Mouse (Mus musculus) left cerebral cortex, postnatal 25 days (tissue): ENCODE data around the gene Rdh1. TPM values are rescaled to one million over a fixed set of nuclear protein-coding genes. Genes with fewer than 3 reads are reported as not detected.
"Not testable (repeated sequence)": the region's sequence is repeated elsewhere in the genome, so short reads cannot be mapped to it uniquely, and the experiment has no call there.

ENCODE experiments used
- DNase-seq, 2 experiments: peaks; one replicate each; pipeline ENCODE4 v3.0.0; 2022; ENCODE audit warnings: low spot score in 2 of 2, mixed read lengths in 1 of 2
- intact Hi-C: fragments of 180-260 bp; cut with DNase I; formaldehyde crosslinking; loops from one replicate; pipeline ENCODE4 v1.15.1; 2025
- total RNA-seq, 2 experiments: library from RNA; stranded (reverse); gene quantifications; 2 replicates each; pipeline ENCODE4 v1.2.3; 2021

Rdh1 gene
- total RNA-seq, 2 experiments from 2014 or later = 0.09 to 0.14 TPM

DNA sequence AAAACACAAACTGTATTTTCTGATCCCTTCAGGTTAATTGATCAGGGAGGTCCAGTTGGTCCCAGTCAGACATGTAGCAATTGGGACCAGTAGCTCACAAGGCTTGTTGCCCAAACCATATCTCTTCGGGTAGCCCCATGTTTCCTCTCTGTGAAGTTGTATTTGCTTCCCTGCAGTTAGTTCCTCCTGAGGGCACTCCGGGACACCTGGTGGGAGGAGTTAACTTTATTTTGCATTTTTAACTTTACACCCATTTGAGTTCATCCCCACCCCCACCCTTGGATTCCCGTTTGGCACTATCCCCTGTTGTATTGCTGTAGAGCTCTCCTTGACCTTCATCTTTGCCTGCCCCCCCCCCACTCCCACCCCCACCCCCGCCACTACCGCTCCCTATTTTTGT lies 13.6 kb upstream of the Rdh1 start:
- DNase-seq = no peak
- intact Hi-C loops = no loop called here

DNA sequence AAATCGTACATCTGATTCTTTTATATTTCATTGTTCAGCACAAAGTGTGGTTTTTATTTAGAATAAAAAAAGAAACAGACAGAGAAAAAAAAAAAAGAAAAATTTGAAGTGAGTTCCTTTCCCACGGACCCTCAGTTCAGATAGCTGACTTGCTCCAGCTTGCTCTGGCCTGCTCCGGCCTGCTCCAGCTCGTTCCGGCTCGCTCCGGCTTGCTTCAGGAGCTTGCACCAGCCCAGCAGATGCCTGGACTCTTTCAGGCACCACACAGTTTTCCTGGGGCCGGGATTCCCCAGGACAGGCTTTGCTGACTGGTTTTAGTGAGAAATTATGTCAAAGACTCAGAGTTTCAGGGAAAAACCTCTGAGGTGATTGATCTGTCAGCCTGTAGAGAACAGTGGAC lies 12.3 kb upstream of the Rdh1 start:
- intact Hi-C loops = no loop called here
- DNase-seq = no peak

DNA sequence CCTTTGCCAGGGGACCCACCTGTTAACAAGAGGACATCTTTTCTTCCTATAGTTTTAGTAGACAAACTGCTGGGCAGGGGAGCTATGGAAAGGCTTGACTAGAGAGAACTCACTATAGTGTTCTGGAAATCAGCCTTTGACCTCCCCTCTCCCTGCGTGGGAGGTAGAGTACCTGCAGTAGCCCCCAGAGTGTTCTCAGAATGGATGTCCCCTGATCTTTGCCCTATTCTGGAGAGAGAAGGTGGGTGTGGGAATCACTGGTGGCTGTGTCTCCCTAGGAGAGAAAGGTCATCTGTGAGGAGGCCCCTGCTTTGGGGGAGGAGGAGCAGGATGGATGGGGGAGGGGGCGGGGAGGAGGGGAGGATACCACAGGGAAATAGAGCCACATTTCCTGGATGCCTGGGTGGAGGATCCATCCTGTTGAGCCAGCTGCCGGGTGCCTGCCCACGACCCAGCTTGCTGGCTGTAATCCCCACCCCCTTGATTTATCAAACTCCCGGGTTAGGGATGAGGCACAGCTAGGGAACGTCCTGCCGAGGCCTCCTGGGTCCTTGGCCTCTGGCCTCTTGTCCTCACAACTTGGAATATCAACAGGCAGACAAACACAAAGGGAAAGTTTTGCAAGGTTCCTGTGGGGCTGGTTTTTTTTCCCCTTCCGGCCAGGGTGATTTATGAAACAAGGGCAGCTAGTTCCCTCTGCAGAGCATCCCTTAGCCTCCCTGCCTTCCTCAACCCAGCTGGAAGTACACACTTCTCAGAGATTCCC lies 10.5 kb upstream of the Rdh1 start:
- no peak for DNase-seq
- intact Hi-C loops = no loop called here

DNA sequence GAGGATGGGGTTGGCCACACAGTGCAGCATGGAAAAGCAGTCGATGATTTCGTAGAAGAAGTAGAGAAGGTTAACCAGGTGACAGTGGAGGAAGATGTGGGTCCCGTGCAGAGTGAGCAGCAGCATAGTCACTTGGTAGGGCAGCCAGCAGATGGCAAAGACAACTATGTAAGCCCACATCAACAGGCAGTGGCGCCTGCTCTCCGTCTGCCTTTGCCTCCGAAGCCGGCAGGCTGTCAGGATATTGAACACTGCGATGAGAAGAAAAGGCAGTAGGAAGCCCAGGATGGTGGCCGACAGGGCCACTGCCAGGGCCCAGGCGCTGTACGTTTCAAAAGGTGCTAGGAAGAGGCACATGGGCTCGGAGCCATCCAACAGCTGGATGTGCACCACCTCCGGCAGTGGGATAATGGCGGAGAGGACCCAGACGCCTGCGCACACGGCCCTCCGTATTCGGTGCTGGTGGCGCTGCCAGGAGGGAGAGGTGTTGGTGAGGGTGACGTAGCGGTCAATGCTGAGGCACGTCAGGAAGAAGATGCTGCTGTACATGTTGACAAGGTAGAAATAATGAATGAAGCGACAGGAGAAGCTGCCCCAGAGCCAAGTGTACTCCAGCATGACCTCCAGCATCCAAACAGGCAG lies 9.3 kb upstream of the Rdh1 start:
- DNase-seq = peak in 1 of 2 experiments; percentile 21
- intact Hi-C loops = no loop called here

DNA sequence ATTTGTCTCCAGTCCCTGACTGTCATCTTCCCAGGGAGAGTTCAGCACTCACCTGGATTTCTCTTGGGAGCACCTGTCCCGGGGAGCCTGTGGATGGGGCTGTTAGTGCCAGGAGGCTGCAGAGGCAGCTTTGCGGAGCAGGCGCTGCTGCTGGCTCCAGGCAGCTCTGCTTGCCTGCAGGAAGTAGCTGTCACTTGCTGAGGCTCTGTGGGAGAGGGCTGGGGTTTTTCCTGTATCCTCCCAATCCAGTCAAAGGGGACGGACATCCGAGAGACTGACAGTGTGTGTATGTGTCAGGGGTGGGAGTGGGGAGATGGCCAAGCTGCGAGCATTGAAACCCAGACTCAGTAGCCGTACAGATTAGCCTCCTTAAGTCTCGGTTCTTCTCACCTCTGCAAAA lies 8.0 kb upstream of the Rdh1 start, which contains the start of gene Gpr182:
Gene Gpr182, minus strand, starts transcription at position 185 of the 400 bp plus-strand sequence.
- no peak for DNase-seq
- intact Hi-C loops = no loop called here

DNA sequence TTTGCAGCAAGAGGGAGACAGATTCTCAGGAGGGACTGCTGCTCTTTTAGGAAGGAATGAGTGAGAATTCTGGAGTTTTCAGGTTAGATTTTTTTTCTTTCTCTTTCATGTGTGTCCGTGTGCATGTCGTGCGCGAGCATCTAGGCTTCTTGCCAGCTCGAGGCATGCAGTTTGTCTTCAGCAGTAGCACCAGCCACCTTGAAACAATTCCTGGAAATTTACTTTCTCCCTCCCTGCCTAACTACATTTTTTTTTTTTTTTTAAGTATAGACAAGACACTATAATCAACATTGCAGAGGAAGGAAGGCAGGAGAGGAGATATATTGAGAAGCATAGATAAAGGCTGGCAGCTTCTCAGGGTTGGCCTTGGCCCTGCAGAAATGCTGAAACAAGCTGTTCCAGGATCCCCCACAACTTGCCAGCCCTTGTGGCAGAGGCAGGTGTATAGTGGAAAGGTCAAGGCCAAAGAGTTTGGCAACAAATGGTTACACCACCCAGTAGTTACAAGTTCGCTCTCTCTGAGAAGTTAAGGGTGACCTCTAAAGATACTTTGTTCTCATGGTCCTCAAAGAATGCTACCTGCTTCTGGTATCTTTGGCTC lies 4.9 kb upstream of the Rdh1 start:
- intact Hi-C loops = no loop called here
- DNase-seq = no peak

DNA sequence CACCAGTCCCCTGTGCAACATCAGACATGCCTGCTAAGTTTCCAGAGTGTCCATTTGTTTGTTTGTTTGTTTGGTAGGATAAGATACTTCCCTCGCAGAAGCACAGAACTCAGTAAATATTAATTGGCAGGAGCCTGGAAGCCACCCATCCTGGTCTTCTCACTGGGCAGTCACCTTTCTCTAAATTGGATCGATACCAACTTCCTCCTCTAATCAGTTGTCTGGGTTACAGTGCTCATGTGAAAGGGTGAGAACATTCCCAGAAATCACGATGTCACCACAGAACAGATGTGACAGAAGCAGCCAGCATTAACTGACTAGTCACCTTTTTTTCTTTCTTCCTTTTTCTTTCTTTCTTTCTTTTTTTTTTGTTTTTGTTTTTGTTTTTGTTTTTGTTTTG lies 4.3 kb upstream of the Rdh1 start:
- DNase-seq = no peak
- intact Hi-C loops = no loop called here

DNA sequence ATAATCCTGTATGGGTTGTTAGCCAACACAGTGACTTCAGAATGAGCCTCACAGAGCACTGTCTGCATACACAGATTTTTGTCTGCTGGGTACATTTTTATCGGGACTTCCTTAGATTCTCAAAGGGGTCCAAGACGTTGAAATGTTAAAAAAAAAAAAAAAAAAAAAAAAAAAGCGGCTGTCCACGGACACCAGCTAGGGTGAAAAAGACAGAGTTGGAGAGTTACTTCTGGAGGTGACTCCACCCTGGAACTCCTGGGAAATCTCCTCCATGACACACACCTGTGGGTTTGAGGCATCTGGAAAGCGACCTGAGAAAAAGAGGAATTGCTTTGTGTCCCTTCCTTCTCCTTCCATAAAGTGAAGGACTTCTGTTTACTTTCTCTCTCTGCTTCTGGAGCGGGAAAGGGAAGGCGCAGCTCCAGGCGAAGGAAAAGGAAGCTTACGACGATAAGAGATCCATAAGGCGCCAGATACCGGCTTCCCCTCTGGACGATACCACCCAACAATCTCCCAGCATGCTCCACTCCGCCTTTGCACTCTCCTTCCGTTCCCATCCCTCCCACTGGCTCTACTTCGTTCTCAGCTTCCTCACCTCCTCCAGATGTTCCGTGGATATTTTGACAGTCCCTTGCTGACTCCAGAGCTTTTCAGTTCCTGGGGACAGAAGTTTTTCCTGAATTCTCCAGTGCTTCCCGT lies 3.6 kb upstream of the Rdh1 start:
- intact Hi-C loops = no loop called here
- DNase-seq = no peak

DNA sequence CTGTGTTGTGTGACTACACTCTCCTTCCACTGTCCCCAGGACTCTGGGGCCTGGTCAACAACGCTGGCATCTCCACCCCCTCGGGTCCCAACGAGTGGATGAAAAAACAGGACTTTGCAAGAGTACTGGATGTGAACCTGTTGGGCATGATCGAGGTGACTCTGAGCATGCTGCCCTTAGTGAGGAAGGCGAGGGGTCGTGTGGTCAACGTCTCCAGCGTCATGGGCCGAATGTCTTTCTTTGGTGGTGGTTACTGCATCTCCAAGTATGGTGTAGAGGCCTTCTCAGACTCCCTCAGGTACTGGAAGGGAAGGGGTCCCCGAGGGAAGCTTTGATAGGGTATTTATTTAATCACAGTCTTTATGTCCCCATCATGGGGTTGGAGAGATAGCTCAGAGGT lies 3.4 kb downstream of the Rdh1 start:
- intact Hi-C loops, DNase-seq: not testable (repeated sequence)

DNA sequence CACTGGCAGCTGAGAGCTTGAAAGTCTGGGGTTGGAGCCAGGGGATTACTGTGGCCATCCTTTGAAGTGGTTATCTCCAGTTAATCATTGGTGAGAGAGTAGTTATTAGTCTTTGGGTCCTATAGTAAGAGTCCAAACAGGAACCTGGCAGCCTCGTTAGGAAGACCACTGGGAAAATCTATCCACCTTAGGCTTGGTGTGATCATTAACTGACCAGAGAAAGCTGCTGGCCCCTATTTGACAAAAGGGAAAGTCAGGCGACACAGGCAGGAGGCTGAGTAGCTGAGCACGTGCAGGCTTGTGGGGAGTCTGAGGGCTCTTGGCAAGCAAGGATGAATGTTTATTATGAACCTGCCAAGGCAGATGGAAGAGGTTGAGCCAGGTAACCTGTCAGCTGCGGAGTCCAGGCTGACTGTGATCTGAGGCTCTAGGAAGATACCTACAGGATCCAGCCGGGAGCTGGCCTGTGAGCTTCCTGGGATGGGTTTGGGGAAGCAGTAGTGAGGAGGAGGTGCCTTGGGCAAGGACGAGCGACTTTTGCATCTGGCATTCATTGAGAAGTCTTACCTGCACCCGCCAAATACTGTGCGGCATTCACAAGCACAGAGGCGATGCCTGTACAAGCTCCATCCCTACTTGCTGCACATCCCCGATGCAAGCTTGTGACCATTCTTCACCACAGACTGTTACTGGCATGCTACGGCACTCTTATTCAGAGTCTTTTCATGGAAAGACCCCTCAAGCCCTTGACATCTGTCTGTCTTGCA lies 4.6 kb downstream of the Rdh1 start:
- intact Hi-C loops = no loop called here

DNA sequence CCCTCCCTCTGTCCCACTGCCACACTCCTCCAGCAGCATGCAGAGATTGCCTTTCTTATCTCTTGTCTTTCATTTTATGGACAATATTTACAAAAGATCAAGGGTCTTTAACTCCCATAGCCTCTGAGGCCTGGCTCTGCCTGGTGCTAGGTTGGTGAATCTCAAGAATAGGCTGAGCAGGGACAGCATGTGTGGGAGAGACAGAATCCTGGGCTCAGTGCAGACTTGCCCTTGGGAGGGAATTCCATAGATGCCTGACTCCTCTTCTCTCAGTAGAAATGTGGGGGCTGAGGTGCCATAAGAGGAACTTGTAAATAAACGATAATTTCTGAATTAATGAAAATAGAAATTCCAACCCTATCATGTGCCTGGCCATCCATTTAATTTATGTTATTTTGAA lies 7.0 kb downstream of the Rdh1 start:
- DNase-seq = no peak
- intact Hi-C loops = no loop called here

More for the DNA sequence above, 4.6 kb downstream of the Rdh1 start:
- no peak for DNase-seq

DNA sequence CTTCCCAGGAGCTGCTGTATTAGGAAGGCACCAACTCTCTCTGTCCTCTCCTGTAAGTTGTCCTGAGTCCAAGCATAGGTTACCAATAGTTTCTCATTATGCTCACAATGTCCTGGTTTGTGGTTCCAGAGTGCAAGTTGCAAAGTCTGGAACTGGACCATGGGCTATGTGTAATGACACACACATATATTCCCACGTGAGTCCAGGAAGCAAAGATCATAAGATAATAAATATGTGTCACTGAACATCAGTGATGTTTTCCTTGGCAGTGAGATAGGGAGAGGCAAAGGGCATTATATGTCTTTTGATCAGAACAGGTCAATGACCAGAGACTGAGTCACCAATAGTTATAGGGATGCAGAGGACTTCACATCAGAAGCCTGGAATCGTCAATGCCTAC lies 16.5 kb downstream of the Rdh1 start, which contains the start of gene Rdh9:
Gene Rdh9, plus strand, starts transcription at position 376 of the 400 bp plus-strand sequence.
- no peak for DNase-seq
- intact Hi-C loops = no loop called here

DNA sequence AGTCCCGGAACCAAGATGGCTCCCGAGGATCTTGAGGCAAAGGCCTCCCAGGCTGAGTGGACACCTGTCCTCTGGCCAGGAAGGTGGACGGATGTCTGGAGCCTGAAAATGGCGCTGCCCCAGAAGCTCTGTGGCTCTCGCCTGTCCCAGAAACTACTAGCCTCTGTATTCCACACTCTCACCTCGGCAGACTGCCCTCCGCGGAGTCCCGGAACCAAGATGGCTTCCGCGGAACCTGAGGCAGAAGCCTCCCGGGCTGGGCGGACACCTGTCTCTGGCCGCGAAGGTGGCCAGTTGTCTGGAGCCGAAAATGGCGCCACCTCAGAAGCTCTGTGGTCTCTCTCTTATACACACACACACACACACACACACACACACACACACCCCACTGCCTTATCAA lies 22.8 kb downstream of the Rdh1 start:
- intact Hi-C loops, DNase-seq: not testable (repeated sequence)

DNA sequence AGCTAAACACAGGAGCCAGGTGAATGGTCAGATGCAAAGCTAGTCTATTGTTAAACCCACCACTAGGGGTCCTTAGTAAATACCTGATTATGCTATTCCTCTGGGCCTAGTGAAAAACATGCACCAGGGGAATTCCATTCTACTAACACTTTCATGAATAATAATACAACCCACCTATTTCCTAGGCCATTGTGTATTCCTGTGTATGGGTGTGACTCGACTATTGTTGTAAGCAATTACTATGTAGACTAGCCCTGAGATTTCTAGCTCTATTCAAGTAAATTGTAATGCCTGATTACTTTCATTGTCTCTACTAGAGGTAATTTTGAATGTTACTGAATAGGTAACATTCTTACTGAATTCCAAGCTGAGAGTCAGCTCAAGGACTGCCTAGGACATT lies 25.9 kb downstream of the Rdh1 start:
- intact Hi-C loops = not testable (repeated sequence)

DNA sequence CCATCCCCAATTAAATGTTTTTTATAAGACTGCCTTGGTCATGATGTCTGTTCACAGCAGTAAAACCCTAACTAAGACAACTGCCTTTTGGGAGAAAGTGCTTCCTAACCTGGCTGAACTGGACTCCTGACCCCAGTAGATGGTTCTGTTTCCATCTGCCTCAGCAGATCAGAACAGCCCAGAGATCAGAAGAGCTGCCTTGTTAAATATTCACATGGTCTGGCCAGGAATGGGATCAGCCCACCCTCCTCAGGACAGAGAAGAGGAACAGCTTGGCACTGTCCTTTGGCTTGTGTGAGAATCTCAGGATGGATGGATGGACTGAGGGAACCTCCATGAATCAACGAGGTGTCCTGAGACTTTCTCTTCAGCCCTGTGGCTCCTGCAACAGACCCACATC lies 39.8 kb downstream of the Rdh1 start:
- intact Hi-C loops = no loop called here
- no peak for DNase-seq

More for the DNA sequence above, 25.9 kb downstream of the Rdh1 start:
- not testable (repeated sequence) for DNase-seq

DNA sequence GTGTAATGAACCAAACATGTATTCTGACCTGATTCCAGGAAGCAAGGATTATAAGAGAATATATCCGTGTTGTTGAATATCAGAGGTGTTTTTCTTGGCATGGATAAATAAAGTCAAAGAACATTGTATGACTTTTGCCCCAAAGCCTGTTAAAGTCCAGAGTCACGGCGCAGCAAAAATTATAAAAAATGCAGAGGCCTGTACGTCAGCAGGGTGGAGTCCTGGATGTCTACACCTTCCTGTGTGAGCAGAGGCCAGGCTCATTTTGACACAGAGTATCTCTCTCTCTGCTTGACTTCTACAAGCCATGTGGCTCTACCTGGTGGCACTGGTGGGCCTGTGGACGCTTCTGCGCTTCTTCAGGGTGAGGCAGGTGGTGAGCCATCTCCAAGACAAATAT lies 41.4 kb downstream of the Rdh1 start, which contains the start of gene Rdh16:
Gene Rdh16, plus strand, starts transcription at position 262 of the 400 bp plus-strand sequence.
- intact Hi-C loops = no loop called here
- no peak for DNase-seq

DNA sequence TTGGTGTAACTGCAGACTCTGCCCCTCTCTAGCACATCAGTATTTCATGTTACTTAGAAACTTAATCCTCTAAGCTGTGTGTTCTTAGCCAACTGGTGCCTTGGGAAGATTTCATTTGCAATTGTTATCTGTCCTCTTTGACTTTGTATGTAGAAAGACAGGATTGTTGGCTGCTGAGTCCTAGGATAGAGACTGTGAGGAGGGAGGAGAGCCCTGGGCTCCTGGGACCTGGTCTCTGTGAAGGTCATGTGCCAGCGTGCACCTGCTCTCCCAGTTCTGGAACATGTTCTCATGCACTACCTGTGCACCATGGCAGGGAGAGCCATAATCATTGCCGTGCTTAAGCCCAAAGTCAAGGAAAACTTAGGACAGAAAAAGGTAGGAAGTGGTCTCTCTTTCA lies 42.1 kb downstream of the Rdh1 start:
- intact Hi-C loops = no loop called here
- DNase-seq = no peak

DNA sequence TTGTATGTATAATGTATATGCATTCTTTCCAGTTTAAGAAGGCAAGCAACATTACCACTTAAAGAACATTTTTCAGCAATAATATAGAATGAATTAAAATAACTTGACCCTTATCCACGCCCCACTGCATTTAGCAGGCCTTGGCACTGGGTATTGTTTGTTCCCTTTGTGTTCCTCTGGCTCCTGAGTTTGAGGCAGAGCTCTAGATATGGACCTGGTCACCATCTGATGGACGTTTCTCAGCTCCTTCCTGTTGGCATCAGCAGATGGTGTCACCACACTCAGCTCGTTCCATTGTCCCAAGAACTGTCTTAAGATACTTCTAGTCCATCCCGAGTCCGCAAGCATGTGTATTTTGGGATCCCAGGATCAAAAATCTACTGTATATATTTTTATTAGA lies 42.7 kb downstream of the Rdh1 start:
- intact Hi-C loops = no loop called here
- no peak for DNase-seq

DNA sequence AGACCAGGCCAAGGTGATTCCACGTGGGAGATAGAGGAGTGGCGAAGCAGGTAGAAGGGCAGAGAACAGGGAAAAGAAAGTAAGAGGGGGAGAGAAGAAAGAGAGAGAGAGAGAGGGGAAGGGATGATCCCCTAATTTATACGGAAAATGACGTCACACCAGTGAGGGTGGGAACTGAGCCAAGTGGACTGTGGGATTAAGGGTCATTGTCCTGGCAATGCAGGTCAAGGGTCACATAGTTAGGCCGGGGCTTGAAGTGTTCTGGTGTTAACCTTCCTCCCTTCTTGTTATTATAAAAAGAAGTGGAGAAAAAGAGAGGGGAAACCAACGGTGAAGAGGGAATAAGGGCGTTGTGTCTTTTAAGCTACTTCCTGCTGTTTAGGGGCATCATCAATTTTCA lies 44.9 kb downstream of the Rdh1 start:
- intact Hi-C loops = no loop called here
- DNase-seq = no peak
